Mouse (Mus musculus): ENCODE data around the gene Eif4e3.

GRCm38 (mm10) chr6:99599651-99600050, 66.9 kb downstream of the Eif4e3 start:
- TF ChIP-seq CTCF (IDR thresholded peaks at IDR 0.05; ENCODE audit: extremely low read depth, insufficient read length, insufficient replicate concordance, low read depth, low read length) (no peak), POLR2A (IDR thresholded peaks at IDR 0.05; ENCODE audit: low read depth, low read length) (no peak)

Measured in small intestine, adult 2 months (tissue).